Mouse (Mus musculus) ES-E14 (cell line): Measurements from ENCODE around the gene Lias. TPM values are rescaled to one million over a fixed set of nuclear protein-coding genes. Genes with fewer than 3 reads are reported as not detected.

Experiments
- DNase-seq: peaks from one replicate; pipeline ENCODE4 v3.0.0-alpha.2; 2013; ENCODE audit warnings: low read depth, low spot score
- H3K27ac ChIP-seq: 2 replicates; pipeline ENCODE4 v1.5.1; 2012; ENCODE audit warnings: low read depth, mild to moderate bottlenecking, low read length, moderate library complexity, mixed read lengths; ENCODE audit not compliant: poor library complexity, insufficient read depth, severe bottlenecking
- H3K36me3 ChIP-seq: 2 replicates; pipeline ENCODE4 v1.6.1; 2012; ENCODE audit warnings: mild to moderate bottlenecking, low read length, moderate library complexity, mixed read lengths; ENCODE audit not compliant: control insufficient read depth, poor library complexity, insufficient read depth, severe bottlenecking
- H3K4me1 ChIP-seq, 2 experiments: fragments of 150-350 bp in 1 of 2; sonication (generic) in 1 of 2; 2 replicates each; pipeline ENCODE4 v1.6.1; 2012; ENCODE audit warnings: low read length in 2 of 2, mild to moderate bottlenecking in 1 of 2, mixed read lengths in 1 of 2; ENCODE audit not compliant: control insufficient read depth in 2 of 2, insufficient read depth in 2 of 2, poor library complexity in 1 of 2
- H3K4me3 ChIP-seq, 2 experiments: fragments of 150-350 bp in 1 of 2; sonication (generic) in 1 of 2; 2 replicates each; pipeline ENCODE4 v1.5.1; 2012; ENCODE audit warnings: low read length in 2 of 2, low read depth in 1 of 2, mild to moderate bottlenecking in 1 of 2, mixed read lengths in 1 of 2; ENCODE audit not compliant: insufficient read depth in 1 of 2, poor library complexity in 1 of 2, severe bottlenecking in 1 of 2
- H3K9ac ChIP-seq: 2 replicates; pipeline ENCODE4 v1.6.1; 2012; ENCODE audit warnings: low read depth, mild to moderate bottlenecking, low read length, mixed read lengths; ENCODE audit not compliant: poor library complexity, insufficient read depth, severe bottlenecking
- H3K9me3 ChIP-seq: fragments of 150-350 bp; sonication (generic); 2 replicates; pipeline ENCODE4 v1.6.1; 2012; ENCODE audit warnings: low read depth, mild to moderate bottlenecking, low read length; ENCODE audit not compliant: control insufficient read depth, insufficient read depth
- CHD2 ChIP-seq: IDR thresholded peaks from 2 replicates; pipeline ENCODE4 v1.6.1; 2014; ENCODE audit warnings: mild to moderate bottlenecking, low read depth, low read length, inconsistent platforms
- HCFC1 ChIP-seq: IDR thresholded peaks from 2 replicates; pipeline ENCODE4 v1.6.1; 2012; ENCODE audit warnings: low read length, inconsistent platforms, borderline replicate concordance; ENCODE audit not compliant: insufficient read depth
- MAFK ChIP-seq: IDR thresholded peaks from 2 replicates; pipeline ENCODE4 v1.6.1; 2014; ENCODE audit warnings: mild to moderate bottlenecking, low read depth, low read length, inconsistent platforms; ENCODE audit not compliant: insufficient read depth
- ZC3H11A ChIP-seq: IDR thresholded peaks from 2 replicates; pipeline ENCODE4 v1.6.1; 2012; ENCODE audit warnings: low read depth, mild to moderate bottlenecking, inconsistent platforms, low read length, borderline replicate concordance
- ZNF384 ChIP-seq: IDR thresholded peaks from 2 replicates; pipeline ENCODE4 v1.6.1; 2012; ENCODE audit warnings: low read depth, low read length, inconsistent platforms
- in situ Hi-C, 2 experiments: fragments of 600-800 bp; cut with MboI; formaldehyde crosslinking; loops; one replicate each; pipeline ENCODE4 v1.15.1; 2025; ENCODE audit warnings: low sequenced_read_pairs in 2 of 2, inconsistent platforms in 1 of 2; ENCODE audit not compliant: unreplicated experiment in 2 of 2
- total RNA-seq: library from RNA; depleted of rRNA; stranded (reverse); fragments of 300-350 nt; gene quantifications from 2 replicates; pipeline ENCODE4 v1.2.3, GENCODE M21; 2012

Gene Lias
- total RNA-seq, 1 experiment: 52.8 TPM

DNA sequence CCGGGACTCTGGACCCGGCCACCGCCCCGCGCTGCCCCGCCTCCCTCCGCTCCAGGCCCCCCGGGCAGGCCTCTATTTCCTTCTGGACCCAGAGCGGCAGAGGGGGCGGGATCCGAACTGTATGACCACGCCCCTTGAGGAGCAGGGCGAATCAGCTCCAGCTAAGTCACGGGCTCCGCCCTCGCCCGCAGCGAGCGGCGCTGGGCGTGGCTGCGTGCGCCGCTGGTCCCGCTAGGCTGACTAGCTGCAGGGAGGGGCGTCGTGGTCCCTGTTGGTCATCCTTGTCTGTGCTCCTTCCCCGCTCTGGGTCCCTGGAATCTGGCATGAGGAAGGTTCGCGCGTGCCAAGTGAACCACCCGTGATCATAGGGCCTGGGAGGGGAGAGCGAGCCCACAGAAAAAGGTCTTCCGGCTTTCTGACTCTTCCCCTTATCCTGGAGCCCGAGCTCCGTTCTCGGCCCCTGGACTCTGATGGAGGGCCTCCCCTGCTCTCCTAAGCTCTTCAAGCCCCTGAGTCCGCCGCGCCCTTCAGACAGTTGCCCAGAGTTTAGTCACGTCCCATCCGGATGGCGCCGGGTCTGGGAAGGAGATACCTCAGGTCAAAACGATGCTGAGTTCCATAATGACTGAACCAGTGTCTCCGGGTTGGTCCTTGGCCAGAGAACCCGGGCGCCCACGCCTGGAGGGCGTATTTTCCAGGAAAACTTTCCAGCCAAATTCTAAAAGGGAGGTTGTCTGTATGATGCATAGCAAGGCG lies 44.7 kb downstream of the Lias start, which contains the start of gene Ugdh:
Gene Ugdh (minus strand): TSS at position 144 of the 756 bp plus-strand sequence.
- Histone ChIP-seq H3K36me3 (no peaks in the 10 kb centered on the region), H3K27ac (no peak within 1 kb of the TSS), H3K4me3 (peak within 1 kb of the TSS; percentile 73 to 81), H3K9ac (peak within 1 kb of the TSS; percentile 69), H3K4me1 (peaks cover 0 to 5% of the 10 kb centered on the region in 2 experiments; a peak in 2 of 4 replicates), H3K9me3 (no peaks in the 10 kb centered on the region)
- peak; percentile 98 for DNase-seq
- TF ChIP-seq MAFK (no peak), HCFC1 (no peak), CHD2 (no peak), ZC3H11A (no peak), ZNF384 (no peak)
- in situ Hi-C loops: no loop called here

- no peak for DNase-seq
- Histone ChIP-seq H3K4me3 (no peak overlapping the region), H3K9ac (no peak overlapping the region), H3K27ac (no peak overlapping the region), H3K36me3 (no peaks in the 10 kb centered on the region), H3K9me3 (no peaks in the 10 kb centered on the region), H3K4me1 (peaks cover 0 to 10% of the 10 kb centered on the region in 2 experiments; a peak in 2 of 4 replicates)
- no peak for TF ChIP-seq ZNF384
- no peak for TF ChIP-seq ZC3H11A
- no peak for TF ChIP-seq HCFC1
- no peak for TF ChIP-seq MAFK
- TF ChIP-seq CHD2: no peak
- in situ Hi-C loops: no loop called here
These were observed 46.7 kb downstream of the Lias start for GRCm38 (mm10) chr5:65438041-65438440.

GRCm38 (mm10) chr5:65444981-65445380 lies 53.7 kb downstream of the Lias start:
- TF ChIP-seq MAFK: no peak
- TF ChIP-seq ZC3H11A: no peak
- no peak for TF ChIP-seq ZNF384
- no peak for TF ChIP-seq CHD2
- TF ChIP-seq HCFC1: no peak
- in situ Hi-C loops: no loop called here
- Histone ChIP-seq H3K27ac (no peak overlapping the region), H3K4me1 (peaks cover 0 to 8% of the 10 kb centered on the region in 2 experiments; a peak in 2 of 4 replicates), H3K9me3 (no peaks in the 10 kb centered on the region), H3K9ac (no peak overlapping the region), H3K4me3 (no peak overlapping the region), H3K36me3 (no peaks in the 10 kb centered on the region)
- no peak for DNase-seq

DNA sequence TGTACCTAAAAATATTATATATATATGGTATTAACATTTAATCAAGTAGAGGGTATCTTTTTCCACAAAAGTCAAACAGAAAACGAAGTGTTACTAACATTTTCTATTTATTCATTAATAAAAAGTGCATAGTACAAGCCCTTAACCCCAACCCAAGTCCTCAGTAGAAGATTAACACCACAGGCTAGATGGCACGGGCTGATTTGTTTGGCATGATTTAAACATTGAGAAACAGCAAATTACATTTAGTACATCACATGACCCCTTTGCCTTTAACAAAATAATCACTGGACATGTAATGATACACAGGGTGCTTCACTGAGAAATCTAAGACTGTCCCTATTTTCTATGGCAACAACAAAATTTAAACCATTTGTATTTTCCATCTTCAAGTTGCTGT lies 55.5 kb downstream of the Lias start:
- H3K9me3 ChIP-seq: no peaks in the 10 kb centered on the region
- H3K9ac ChIP-seq: no peak overlapping the region
- no peak overlapping the region for H3K27ac ChIP-seq
- no peak overlapping the region for H3K4me3 ChIP-seq
- H3K4me1 ChIP-seq: 0 out of 4 replicates have a peak, but pooled peaks cover 0 to under 1% of the 10 kb centered on the region in 2 experiments
- DNase-seq: no peak
- no peak for TF ChIP-seq CHD2
- no peak for TF ChIP-seq ZC3H11A
- no peak for TF ChIP-seq MAFK
- no peak for TF ChIP-seq ZNF384
- TF ChIP-seq HCFC1: no peak
- H3K36me3 ChIP-seq: no peaks in the 10 kb centered on the region; the same call in 1 of the 2 replicates
- in situ Hi-C loops: no loop called here
